ENCODE assay signal across 8 mouse cellular contexts in genomic region chr10:128194551-128195461, GRCm38 (mm10). TPM values are rescaled to one million over a fixed set of nuclear protein-coding genes. Genes with fewer than 3 reads are reported as not detected.
DNase-seq lines count a peak whose midpoint lies in the region; ATAC-seq and TF ChIP-seq lines count a peak whose summit lies in the region.

No protein-coding gene starts in this region.

- no peaks in the 10 kb centered on the region for H3K27me3 ChIP-seq in Patski
- H3K27me3 ChIP-seq in embryonic facial prominence, embryonic 10.5 days (replicated peaks; ENCODE audit: low read depth, poor library complexity, severe bottlenecking) = peaks cover 44% of the 10 kb centered on the region
- peaks cover 25% of the 10 kb centered on the region for H3K27me3 ChIP-seq in hindbrain, embryonic 14.5 days (ENCODE audit: control insufficient read depth, insufficient read depth, low read length)
- peaks cover 15% of the 10 kb centered on the region for H3K27me3 ChIP-seq in liver, embryonic 11.5 days (replicated peaks; ENCODE audit: control insufficient read depth, insufficient read depth, low read length)

- peak overlapping the region; percentile 98 for H3K4me2 ChIP-seq in hindbrain, embryonic 14.5 days (replicated peaks)
- peak overlapping the region; percentile 80 for H3K4me2 ChIP-seq in liver, embryonic 11.5 days

- TF ChIP-seq CTCF in Patski (IDR thresholded peaks at IDR 0.05) = no peak

- intact Hi-C loops in left cerebral cortex, postnatal 10 days (cut with DNase I) = loop anchor here (10.0 kb wide), 1 partner anchor 250 kb away; no protein-coding TSS in a partner anchor

- peak; percentile 89 for ATAC-seq in Patski
- peak; percentile 87 for ATAC-seq in hindbrain, embryonic 14.5 days (ENCODE audit: low FRiP score)
- ATAC-seq in liver, embryonic 11.5 days (replicated peaks; ENCODE audit: low FRiP score) = peak; percentile 89

- in situ Hi-C loops in Patski (cut with MboI; ENCODE audit: low pct_unique_long_range_greater_than_20kb) = loop anchor here (10.0 to 25.0 kb wide), 2 partner anchors 250 to 508 kb away; no protein-coding TSS in a partner anchor

- H3K9ac ChIP-seq in hindbrain, embryonic 14.5 days = peak overlapping the region; percentile 78
- peak overlapping the region; percentile 49 for H3K9ac ChIP-seq in liver, embryonic 11.5 days (ENCODE audit: low read depth, low read length)

- no peaks in the 10 kb centered on the region for H3K9me3 ChIP-seq in embryonic facial prominence, embryonic 10.5 days
- H3K9me3 ChIP-seq in hindbrain, embryonic 14.5 days (ENCODE audit: control insufficient read depth, low read length) = no peaks in the 10 kb centered on the region
- no peaks in the 10 kb centered on the region for H3K9me3 ChIP-seq in liver, embryonic 11.5 days (ENCODE audit: control insufficient read depth, low read length)

- H3K36me3 ChIP-seq in embryonic facial prominence, embryonic 10.5 days (replicated peaks) = no peaks in the 10 kb centered on the region
- no peaks in the 10 kb centered on the region for H3K36me3 ChIP-seq in hindbrain, embryonic 14.5 days (replicated peaks; ENCODE audit: control insufficient read depth, insufficient read depth)
- H3K36me3 ChIP-seq in liver, embryonic 11.5 days (ENCODE audit: control insufficient read depth, insufficient read depth, low read length) = no peaks in the 10 kb centered on the region

- peak overlapping the region; percentile 82 for H3K4me3 ChIP-seq in embryonic facial prominence, embryonic 10.5 days
- peak overlapping the region; percentile 71 for H3K4me3 ChIP-seq in hindbrain, embryonic 14.5 days (replicated peaks; ENCODE audit: low read length)
- H3K4me3 ChIP-seq in liver, embryonic 11.5 days (ENCODE audit: low read depth, low read length) = peak overlapping the region; percentile 56

- H3K4me1 ChIP-seq in embryonic facial prominence, embryonic 10.5 days = peaks cover 16% of the 10 kb centered on the region
- peaks cover 8% of the 10 kb centered on the region; the same call in 1 of the 2 replicates for H3K4me1 ChIP-seq in hindbrain, embryonic 14.5 days (replicated peaks; ENCODE audit: control insufficient read depth, insufficient read depth, low read length)
- 0 out of 2 replicates have a peak, but pooled peaks cover 11% of the 10 kb centered on the region for H3K4me1 ChIP-seq in liver, embryonic 11.5 days (replicated peaks; ENCODE audit: control insufficient read depth, insufficient read depth, low read length)

- H3K27ac ChIP-seq in embryonic facial prominence, embryonic 10.5 days (replicated peaks) = peak overlapping the region; percentile 82
- H3K27ac ChIP-seq in hindbrain, embryonic 14.5 days = 0 out of 2 replicates have a peak overlapping the region, but pooled peaks have one; percentile 63
- peak overlapping the region; percentile 38; the same call in 1 of the 2 replicates for H3K27ac ChIP-seq in liver, embryonic 11.5 days (ENCODE audit: low read depth, low read length)

- WGBS in embryonic facial prominence, embryonic 10.5 days = under 1% methylated on average over 79 of the region's 79 CpGs
- under 1% methylated on average over 62 of the region's 79 CpGs for WGBS in hindbrain, embryonic 14.5 days
- WGBS in liver, embryonic 11.5 days = 2% methylated on average over 76 of the region's 79 CpGs

- POLR2A ChIA-PET in Patski (lab: Charles Lee) = interaction anchor here (0.7 to 1.7 kb wide), 3 partner anchors 15 to 367 kb away, joined by 3 to 4 read pairs (median 3); partner anchors contain the start of gene Spryd4

- CTCF ChIA-PET in Patski (lab: Charles Lee) = interaction anchor here (1.9 kb wide), 1 partner anchor 53 kb away, joined by 4 read pairs; no protein-coding TSS in a partner anchor

- DNase-seq in left cerebral cortex, adult 18-20 months (ENCODE audit: low spot score in 2 of 2) = peak; percentile 65 to 74
- no peak for DNase-seq in left cerebral cortex, postnatal 10 days (ENCODE audit: extremely low spot score in 1 of 2, low spot score in 2 of 2)
- DNase-seq in Patski (ENCODE audit: low read depth, low spot score) = no peak
- DNase-seq in embryonic facial prominence, embryonic 10.5 days (ENCODE audit: low spot score) = no peak
- no peak for DNase-seq in hindbrain, embryonic 14.5 days (ENCODE audit: low spot score)
- DNase-seq in liver, embryonic 11.5 days (ENCODE audit: low spot score) = no peak
- peak; percentile 75 for DNase-seq in right cerebral cortex, adult 18-20 months
- DNase-seq in embryo, embryonic 11 days = no peak

RNA-seq across cellular contexts. Expression of gene Gls2, which starts 0.5 kb away (rescaled TPM):
- 10 to 100 TPM; 33.0 to 39.9 TPM for total RNA-seq in left cerebral cortex, adult 18-20 months (2021)
- total RNA-seq in left cerebral cortex, postnatal 10 days (2021) = 10 to 100 TPM; 17.8 to 18.7 TPM
- 1.6 TPM for polyA plus RNA-seq in Patski (2021)
- 1.4 and 1.5 TPM in 2 replicates for polyA plus RNA-seq in embryonic facial prominence, embryonic 10.5 days (2016; fragmentation: Nextera tagmentation; extraction: Ambion mirVana)
- 1.7 and 1.9 TPM in 2 replicates for polyA plus RNA-seq in hindbrain, embryonic 14.5 days (2014; fragmentation: Nextera tagmentation; extraction: Ambion mirVana)
- polyA plus RNA-seq in liver, embryonic 11.5 days (2014; fragmentation: Nextera tagmentation; extraction: Ambion mirVana) = 3.1 and 3.4 TPM in 2 replicates

RNA-seq across cellular contexts. Expression of gene Rbms2, which starts 14.7 kb away (rescaled TPM):
- total RNA-seq in left cerebral cortex, adult 18-20 months (2021) = 10 to 100 TPM; 14.9 to 15.4 TPM
- total RNA-seq in left cerebral cortex, postnatal 10 days (2021) = 10 to 100 TPM; 10.7 to 11.6 TPM
- polyA plus RNA-seq in Patski (2021) = 74.2 TPM
- 27.9 and 31.0 TPM in 2 replicates for polyA plus RNA-seq in embryonic facial prominence, embryonic 10.5 days (2016; fragmentation: Nextera tagmentation; extraction: Ambion mirVana)
- polyA plus RNA-seq in hindbrain, embryonic 14.5 days (2014; fragmentation: Nextera tagmentation; extraction: Ambion mirVana) = 7.7 and 8.2 TPM in 2 replicates
- 14.6 and 17.0 TPM in 2 replicates for polyA plus RNA-seq in liver, embryonic 11.5 days (2014; fragmentation: Nextera tagmentation; extraction: Ambion mirVana)

RNA-seq across cellular contexts. Expression of gene Spryd4, which starts 16.8 kb away (rescaled TPM):
- total RNA-seq in left cerebral cortex, adult 18-20 months (2021) = 10 to 100 TPM; 10.4 to 10.8 TPM
- 10 to 100 TPM; 11.5 to 12.6 TPM for total RNA-seq in left cerebral cortex, postnatal 10 days (2021)
- polyA plus RNA-seq in Patski (2021) = 13.8 TPM
- 31.3 and 31.8 TPM in 2 replicates for polyA plus RNA-seq in embryonic facial prominence, embryonic 10.5 days (2016; fragmentation: Nextera tagmentation; extraction: Ambion mirVana)
- 22.4 and 23.2 TPM in 2 replicates for polyA plus RNA-seq in hindbrain, embryonic 14.5 days (2014; fragmentation: Nextera tagmentation; extraction: Ambion mirVana)
- 32.4 and 37.4 TPM in 2 replicates for polyA plus RNA-seq in liver, embryonic 11.5 days (2014; fragmentation: Nextera tagmentation; extraction: Ambion mirVana)

RNA-seq across cellular contexts. Expression of gene Mip, which starts 30.8 kb away (rescaled TPM):
- total RNA-seq in left cerebral cortex, adult 18-20 months (2021) = not detected
- not detected for total RNA-seq in left cerebral cortex, postnatal 10 days (2021)
- polyA plus RNA-seq in Patski (2021) = 0.04 TPM
- not detected in 2 replicates for polyA plus RNA-seq in embryonic facial prominence, embryonic 10.5 days (2016; fragmentation: Nextera tagmentation; extraction: Ambion mirVana)
- 0.21 TPM in 1 of 2 replicates, not detected in the other for polyA plus RNA-seq in hindbrain, embryonic 14.5 days (2014; fragmentation: Nextera tagmentation; extraction: Ambion mirVana)
- polyA plus RNA-seq in liver, embryonic 11.5 days (2014; fragmentation: Nextera tagmentation; extraction: Ambion mirVana) = 0.08 TPM in 1 of 2 replicates, not detected in the other

RNA-seq across cellular contexts. Expression of gene Timeless, which starts 37.1 kb away (rescaled TPM):
- 1 to 10 TPM; 7.0 to 9.2 TPM for total RNA-seq in left cerebral cortex, adult 18-20 months (2021)
- total RNA-seq in left cerebral cortex, postnatal 10 days (2021) = 1 to 10 TPM; 8.3 to 9.7 TPM
- 17.5 TPM for polyA plus RNA-seq in Patski (2021)
- 95.9 and 103 TPM in 2 replicates for polyA plus RNA-seq in embryonic facial prominence, embryonic 10.5 days (2016; fragmentation: Nextera tagmentation; extraction: Ambion mirVana)
- polyA plus RNA-seq in hindbrain, embryonic 14.5 days (2014; fragmentation: Nextera tagmentation; extraction: Ambion mirVana) = 15.4 and 16.7 TPM in 2 replicates
- 67.5 and 71.2 TPM in 2 replicates for polyA plus RNA-seq in liver, embryonic 11.5 days (2014; fragmentation: Nextera tagmentation; extraction: Ambion mirVana)

Comparison
In these comparisons a context has a peak if more than half of its experiments do, and no peak if none do; other contexts are left out.
1. DNase-seq: peak in left cerebral cortex, adult 18-20 months (2 of 2) and right cerebral cortex, adult 18-20 months (single experiment); none in left cerebral cortex, postnatal 10 days (0 of 2), Patski (single experiment), embryonic facial prominence, embryonic 10.5 days (single experiment), hindbrain, embryonic 14.5 days (single experiment), liver, embryonic 11.5 days (single experiment) and embryo, embryonic 11 days (single experiment).
2. Peak in every context shown above with its lines, with median percentiles within 50 percentile points of each other: ATAC-seq, H3K27ac ChIP-seq and H3K4me3 ChIP-seq.